12 mouse cellular contexts compared by ENCODE assay signal in the genomic region with DNA sequence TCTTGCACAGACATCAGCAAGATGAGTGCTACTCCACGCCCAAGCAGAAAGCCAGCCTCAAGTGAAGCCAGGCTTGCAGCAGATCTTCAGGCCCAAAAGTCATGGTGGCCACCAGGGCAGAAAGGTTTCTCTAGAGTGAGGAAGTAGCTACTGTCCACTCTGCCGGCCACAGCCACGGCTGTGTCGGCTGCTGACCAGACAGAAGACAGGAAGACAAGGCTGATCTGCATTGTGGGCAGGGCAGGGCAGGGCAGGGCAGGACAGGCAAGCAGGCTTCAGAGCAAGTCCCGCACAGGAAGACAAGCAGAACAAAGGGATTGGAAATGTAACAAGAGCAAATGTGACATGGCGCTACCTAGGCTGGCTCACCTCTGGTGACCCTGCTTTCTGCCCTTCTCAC. TPM values are rescaled to one million over a fixed set of nuclear protein-coding genes. Genes with fewer than 3 reads are reported as not detected.
A peak's percentile ranks its signal among the peaks of the same experiment; 100 is the strongest.
DNase-seq lines count a peak whose midpoint lies in the region; ATAC-seq and TF ChIP-seq lines count a peak whose summit lies in the region.
"Had no signal": no experiment of that assay in that cellular context is flagged by ENCODE, and none has a peak within 500 bp of the region (broad histone marks: within the 10 kb centered on the region; RNA-seq: fewer than 3 reads in every experiment).

No protein-coding gene starts in this region.

- H3K36me3 ChIP-seq in liver, postnatal 0 days (replicated peaks; ENCODE audit: insufficient read depth, low read length) = no peaks in the 10 kb centered on the region
- H3K36me3 ChIP-seq: embryonic facial prominence, embryonic 12.5 days had no signal

- TF ChIP-seq CTCF in layer of hippocampus, adult 2 months (conservative IDR thresholded peaks at IDR 0.05) = no peak
- TF ChIP-seq CTCF in liver, postnatal 0 days (IDR thresholded peaks at IDR 0.05; ENCODE audit: low read depth) = no peak

- H3K4me1 ChIP-seq in brown adipose tissue, adult 24 weeks (ENCODE audit: control insufficient read depth, insufficient read depth, insufficient read length, low read length) = peaks cover 16% of the 10 kb centered on the region
- peaks cover 16% of the 10 kb centered on the region for H3K4me1 ChIP-seq in liver, postnatal 0 days (ENCODE audit: insufficient read depth)

- WGBS in liver, postnatal 0 days (ENCODE audit: insufficient replicate concordance) = 49% methylated on average over 6 of the region's 6 CpGs

- H3K27ac ChIP-seq in layer of hippocampus, adult 2 months = peak overlapping the region; percentile 33; the same call in 1 of the 2 replicates
- H3K27ac ChIP-seq in brown adipose tissue, adult 24 weeks (replicated peaks; ENCODE audit: low read depth, low read length) = peak overlapping the region; percentile 48
- H3K27ac ChIP-seq in liver, postnatal 0 days (ENCODE audit: low read depth) = peak overlapping the region; percentile 66
- H3K27ac ChIP-seq: embryonic facial prominence, embryonic 12.5 days had no signal

- no peaks in the 10 kb centered on the region for H3K9me3 ChIP-seq in liver, postnatal 0 days (ENCODE audit: low read length)
- H3K9me3 ChIP-seq: embryonic facial prominence, embryonic 12.5 days had no signal

- intact Hi-C loops in left cerebral cortex, postnatal 4 days (cut with DNase I) = no loop called here

- no peak overlapping the region for H3K4me3 ChIP-seq in layer of hippocampus, adult 2 months
- H3K4me3 ChIP-seq in brown adipose tissue, adult 24 weeks (ENCODE audit: insufficient read depth, low read depth, low read length) = no peak overlapping the region
- H3K4me3 ChIP-seq in liver, postnatal 0 days (ENCODE audit: low read depth, low read length) = no peak overlapping the region
- H3K4me3 ChIP-seq: embryonic facial prominence, embryonic 12.5 days had no signal

- peak; percentile 56 for ATAC-seq in liver, postnatal 0 days

- H3K9ac ChIP-seq in liver, postnatal 0 days (replicated peaks) = no peak overlapping the region
- H3K9ac ChIP-seq: embryonic facial prominence, embryonic 12.5 days had no signal

- no peaks in the 10 kb centered on the region for H3K27me3 ChIP-seq in liver, postnatal 0 days (ENCODE audit: insufficient read depth, low read length)
- H3K27me3 ChIP-seq: embryonic facial prominence, embryonic 12.5 days had no signal

- TF ChIP-seq EP300 in liver, postnatal 0 days (IDR thresholded peaks at IDR 0.05; ENCODE audit: low read depth) = no peak

- peak; percentile 15 for DNase-seq in cerebellum, adult 11-12 months
- no peak for DNase-seq in cerebellum, postnatal 25 days
- DNase-seq in layer of hippocampus, adult 2 months (ENCODE audit: low spot score in 2 of 2) = no peak
- no peak for DNase-seq in layer of hippocampus, adult 8-10 months (ENCODE audit: low spot score in 2 of 2)
- no peak for DNase-seq in liver, postnatal 0 days
- DNase-seq in frontal cortex, postnatal 36 days (ENCODE audit: low spot score in 2 of 2) = no peak
- DNase-seq in left cerebral cortex, postnatal 4 days = no peak

- H3K4me2 ChIP-seq in liver, postnatal 0 days (ENCODE audit: low read depth, low read length) = 0 out of 2 replicates have a peak overlapping the region, but pooled peaks have one; percentile 18
- H3K4me2 ChIP-seq: embryonic facial prominence, embryonic 12.5 days; midbrain, embryonic 11.5 days had no signal

RNA-seq across cellular contexts. Expression of a gene that starts 16.2 kb away (rescaled TPM):
- 100 to 1,000 TPM; 300 to 303 TPM for total RNA-seq in layer of hippocampus, adult 2 months (2021)
- 100 to 1,000 TPM; 300 to 325 (median 301) TPM for total RNA-seq in layer of hippocampus, adult 8-10 months (2022)
- 352 and 400 TPM in 2 replicates for polyA plus RNA-seq in brown adipose tissue, adult 24 weeks (2012; ENCODE audit: insufficient read depth, insufficient read length, missing spikeins)
- 216 and 227 TPM in 2 replicates for polyA plus RNA-seq in liver, postnatal 0 days (2015; fragmentation: Nextera tagmentation; extraction: Ambion mirVana)
- total RNA-seq in left cerebral cortex, postnatal 4 days (2021) = 100 to 1,000 TPM; 568 to 579 TPM

RNA-seq across cellular contexts. Expression of a gene that starts 35.9 kb away (rescaled TPM):
- total RNA-seq in layer of hippocampus, adult 2 months (2021) = not detected
- not detected for total RNA-seq in layer of hippocampus, adult 8-10 months (2022)
- not detected in 2 replicates for polyA plus RNA-seq in brown adipose tissue, adult 24 weeks (2012; ENCODE audit: insufficient read depth, insufficient read length, missing spikeins)
- not detected in 2 replicates for polyA plus RNA-seq in liver, postnatal 0 days (2015; fragmentation: Nextera tagmentation; extraction: Ambion mirVana)
- total RNA-seq in left cerebral cortex, postnatal 4 days (2021) = not detected
- total RNA-seq: hematopoietic stem cell, adult 5-6 weeks had no signal
- polyA plus RNA-seq: brain, embryonic 14.5 days; embryonic facial prominence, embryonic 12.5 days; midbrain, embryonic 11.5 days had no signal

RNA-seq across cellular contexts. Expression of a gene that starts 56.6 kb away (rescaled TPM):
- total RNA-seq in layer of hippocampus, adult 2 months (2021) = not detected
- not detected for total RNA-seq in layer of hippocampus, adult 8-10 months (2022)
- not detected in 2 replicates for polyA plus RNA-seq in brown adipose tissue, adult 24 weeks (2012; ENCODE audit: insufficient read depth, insufficient read length, missing spikeins)
- polyA plus RNA-seq in liver, postnatal 0 days (2015; fragmentation: Nextera tagmentation; extraction: Ambion mirVana) = 0.42 and 6.5 TPM in 2 replicates
- not detected for total RNA-seq in left cerebral cortex, postnatal 4 days (2021)
- total RNA-seq: hematopoietic stem cell, adult 5-6 weeks had no signal
- polyA plus RNA-seq: brain, embryonic 14.5 days; embryonic facial prominence, embryonic 12.5 days; midbrain, embryonic 11.5 days had no signal
